Mouse (Mus musculus): ENCODE results near the gene Ifih1. TPM values are rescaled to one million over a fixed set of nuclear protein-coding genes. Genes with fewer than 3 reads are reported as not detected.
A peak's percentile ranks its signal among the peaks of the same experiment; 100 is the strongest.

Gene Ifih1
- polyA plus RNA-seq, 1 experiment from 2014 or later: 0.87 TPM

DNA sequence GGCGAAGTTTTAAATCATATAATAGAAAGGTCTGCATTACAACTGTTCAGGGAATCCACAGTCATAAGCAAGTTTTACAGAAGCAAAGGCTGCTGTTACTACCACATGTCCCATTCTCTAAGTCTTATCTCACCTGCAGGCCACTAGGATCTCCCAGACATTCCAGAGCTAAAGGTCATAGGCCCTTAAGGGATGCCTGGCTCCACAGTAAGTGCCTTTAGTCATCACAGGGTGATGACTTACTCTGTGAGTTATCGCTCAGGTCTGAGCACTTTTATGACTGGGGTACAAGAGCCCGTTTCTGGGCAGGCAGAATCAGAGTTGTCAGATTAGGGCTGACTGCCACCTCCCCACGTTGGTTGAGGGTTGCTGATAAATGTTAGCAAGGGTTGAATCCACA lies 5.8 kb upstream of the Ifih1 start:
- H3K4me1 ChIP-seq (ENCODE audit: control insufficient read depth, insufficient read depth, low read length): no peaks in the 10 kb centered on the region
- H3K4me2 ChIP-seq (ENCODE audit: low read depth, low read length): no peak overlapping the region
- ATAC-seq (replicated peaks; ENCODE audit: insufficient number of reproducible peaks, low FRiP score, low TSS enrichment, low read depth) (no peak), DNase-seq (ENCODE audit: low spot score) (no peak)
- 77% methylated on average over 4 of the region's 4 CpGs for WGBS
- no peak overlapping the region for H3K4me3 ChIP-seq (ENCODE audit: low read depth, low read length)
- no peaks in the 10 kb centered on the region for H3K36me3 ChIP-seq (replicated peaks; ENCODE audit: control insufficient read depth, insufficient read depth, low read depth, low read length)
- H3K27me3 ChIP-seq (ENCODE audit: control insufficient read depth, insufficient read depth, low read length): no peaks in the 10 kb centered on the region
- no peak overlapping the region for H3K27ac ChIP-seq (replicated peaks; ENCODE audit: low read depth, low read length)
- no peaks in the 10 kb centered on the region for H3K9me3 ChIP-seq (replicated peaks; ENCODE audit: control insufficient read depth, low read length)
- H3K9ac ChIP-seq (replicated peaks; ENCODE audit: low read length): no peak overlapping the region

DNA sequence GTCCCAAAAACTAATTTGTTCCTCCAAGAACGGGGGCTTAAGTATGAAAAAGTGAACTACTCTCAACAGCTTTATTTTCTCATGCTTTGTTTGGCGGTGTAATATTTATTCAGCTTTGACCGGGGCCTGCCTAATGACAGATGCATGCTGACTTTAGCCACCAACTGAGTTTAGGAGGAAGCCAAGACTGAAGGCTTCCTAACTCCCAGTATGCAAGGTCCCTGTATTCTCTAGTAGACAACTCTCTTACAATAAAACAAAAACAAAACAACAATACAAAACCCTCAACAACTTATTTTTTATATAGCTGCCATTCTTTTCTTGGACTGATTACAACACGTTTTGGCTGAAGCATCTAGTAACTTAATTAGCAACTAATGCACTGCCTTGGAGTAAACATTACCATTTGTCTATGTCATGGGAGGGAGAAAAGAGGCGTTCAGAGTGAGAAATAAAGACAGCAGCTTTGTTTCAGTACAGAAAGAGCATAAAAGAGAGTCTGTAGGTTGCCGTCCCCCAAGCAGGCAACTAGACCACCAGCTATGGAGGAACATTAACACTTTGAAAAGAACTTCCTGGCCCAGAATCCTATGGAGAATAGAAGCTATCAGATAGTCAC lies 725 bp upstream of the Ifih1 start:
- Histone ChIP-seq H3K4me1 (ENCODE audit: control insufficient read depth, insufficient read depth, low read length) (no peaks in the 10 kb centered on the region), H3K9ac (replicated peaks; ENCODE audit: low read length) (no peak overlapping the region; the same call in 1 of the 2 replicates), H3K4me2 (ENCODE audit: low read depth, low read length) (peak overlapping the region; percentile 65), H3K9me3 (replicated peaks; ENCODE audit: control insufficient read depth, low read length) (no peaks in the 10 kb centered on the region), H3K4me3 (ENCODE audit: low read depth, low read length) (peak overlapping the region; percentile 40; the same call in 1 of the 2 replicates), H3K27me3 (ENCODE audit: control insufficient read depth, insufficient read depth, low read length) (no peaks in the 10 kb centered on the region), H3K27ac (replicated peaks; ENCODE audit: low read depth, low read length) (no peak overlapping the region), H3K36me3 (replicated peaks; ENCODE audit: control insufficient read depth, insufficient read depth, low read depth, low read length) (no peaks in the 10 kb centered on the region)
- ATAC-seq (replicated peaks; ENCODE audit: insufficient number of reproducible peaks, low FRiP score, low TSS enrichment, low read depth) (no peak), DNase-seq (ENCODE audit: low spot score) (no peak)
- WGBS: 30% methylated on average over 6 of the region's 6 CpGs

DNA sequence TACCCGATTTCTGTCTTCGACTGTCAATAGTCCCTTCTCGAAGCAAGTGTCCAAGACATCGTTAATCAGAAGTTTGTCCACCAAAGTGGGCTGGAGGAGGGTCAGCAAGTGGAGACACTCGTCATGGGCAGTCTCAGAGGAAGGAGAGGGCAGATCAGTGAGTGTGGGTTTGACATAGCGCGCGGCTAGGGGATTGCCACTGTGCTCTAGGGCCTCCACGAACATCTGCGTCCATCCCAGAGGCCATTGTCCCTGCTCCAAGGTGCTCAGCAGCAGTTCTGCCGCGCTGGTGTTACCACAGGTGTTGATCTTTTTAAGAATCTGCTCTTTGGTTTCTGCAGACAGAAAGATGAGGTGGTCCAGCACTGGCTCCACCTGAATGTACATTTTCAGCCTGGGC lies 580 bp downstream of the Ifih1 start:
- WGBS: 35% methylated on average over 12 of the region's 12 CpGs
- H3K4me3 ChIP-seq (ENCODE audit: low read depth, low read length): peak overlapping the region; percentile 40
- ATAC-seq (replicated peaks; ENCODE audit: insufficient number of reproducible peaks, low FRiP score, low TSS enrichment, low read depth) (peak; percentile 26; the same call in 1 of the 2 replicates), DNase-seq (ENCODE audit: low spot score) (peak; percentile 8)
- no peak overlapping the region for H3K27ac ChIP-seq (replicated peaks; ENCODE audit: low read depth, low read length)
- H3K4me1 ChIP-seq (ENCODE audit: control insufficient read depth, insufficient read depth, low read length): no peaks in the 10 kb centered on the region
- H3K27me3 ChIP-seq (ENCODE audit: control insufficient read depth, insufficient read depth, low read length): no peaks in the 10 kb centered on the region
- peak overlapping the region; percentile 65 for H3K4me2 ChIP-seq (ENCODE audit: low read depth, low read length)
- H3K36me3 ChIP-seq (replicated peaks; ENCODE audit: control insufficient read depth, insufficient read depth, low read depth, low read length): no peaks in the 10 kb centered on the region
- peak overlapping the region; percentile 60; the same call in 1 of the 2 replicates for H3K9ac ChIP-seq (replicated peaks; ENCODE audit: low read length)
- no peaks in the 10 kb centered on the region for H3K9me3 ChIP-seq (replicated peaks; ENCODE audit: control insufficient read depth, low read length)

- 88% methylated on average over 5 of the region's 5 CpGs for WGBS
- Histone ChIP-seq H3K27ac (replicated peaks; ENCODE audit: low read depth, low read length) (no peak overlapping the region), H3K4me3 (ENCODE audit: low read depth, low read length) (no peak overlapping the region), H3K9ac (replicated peaks; ENCODE audit: low read length) (no peak overlapping the region), H3K9me3 (replicated peaks; ENCODE audit: control insufficient read depth, low read length) (no peaks in the 10 kb centered on the region), H3K4me2 (ENCODE audit: low read depth, low read length) (no peak overlapping the region), H3K27me3 (ENCODE audit: control insufficient read depth, insufficient read depth, low read length) (no peaks in the 10 kb centered on the region), H3K36me3 (replicated peaks; ENCODE audit: control insufficient read depth, insufficient read depth, low read depth, low read length) (no peaks in the 10 kb centered on the region), H3K4me1 (ENCODE audit: control insufficient read depth, insufficient read depth, low read length) (no peaks in the 10 kb centered on the region)
- ATAC-seq (replicated peaks; ENCODE audit: insufficient number of reproducible peaks, low FRiP score, low TSS enrichment, low read depth) (no peak), DNase-seq (ENCODE audit: low spot score) (no peak)
Observed at GRCm38 (mm10) chr2:62644891-62645290, 1.2 kb downstream of the Ifih1 start.

DNA sequence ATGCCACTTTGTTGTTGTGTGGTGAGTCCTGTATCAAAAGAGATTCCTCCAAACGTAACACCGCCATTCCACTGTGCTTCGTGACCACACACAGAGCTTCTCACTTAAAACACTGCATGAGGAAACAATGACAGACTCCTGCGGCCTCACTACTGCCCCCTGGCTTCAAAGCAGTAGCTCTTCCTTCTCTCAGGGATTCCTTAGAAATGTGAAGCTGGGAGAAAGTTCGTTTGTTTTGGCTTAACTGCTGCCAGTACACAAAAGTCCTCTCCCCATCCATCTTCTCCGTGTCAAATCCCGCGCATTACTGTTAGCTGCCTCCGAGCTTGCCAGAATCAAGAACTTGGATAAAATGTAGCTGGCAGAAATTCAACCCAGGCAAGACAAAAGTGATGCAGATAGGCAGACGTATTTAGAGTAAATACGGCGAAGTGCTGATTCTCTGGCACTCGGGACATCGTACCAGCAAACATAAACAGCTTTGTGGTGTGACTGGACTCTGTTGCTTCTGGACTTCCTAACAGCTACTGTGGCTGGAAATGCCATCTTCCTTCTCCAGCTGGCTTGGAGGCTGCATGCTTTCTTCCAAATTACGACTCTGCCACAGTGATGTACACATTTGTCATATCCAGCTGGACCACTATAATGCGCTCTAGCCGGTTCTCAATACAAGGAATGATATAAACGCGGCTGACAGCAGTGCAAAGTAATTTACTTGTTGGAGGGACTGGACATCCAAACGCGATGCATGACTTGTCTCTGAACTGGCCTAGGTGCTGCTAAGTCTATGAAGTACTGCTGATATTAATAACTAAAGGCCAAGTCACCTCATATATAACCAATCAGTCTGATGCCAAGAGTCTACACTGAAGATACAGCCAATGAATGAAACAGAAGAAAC lies 2.4 kb downstream of the Ifih1 start:
- H3K36me3 ChIP-seq (replicated peaks; ENCODE audit: control insufficient read depth, insufficient read depth, low read depth, low read length): no peaks in the 10 kb centered on the region
- WGBS: 52% methylated on average over 21 of the region's 21 CpGs
- no peaks in the 10 kb centered on the region for H3K9me3 ChIP-seq (replicated peaks; ENCODE audit: control insufficient read depth, low read length)
- H3K27me3 ChIP-seq (ENCODE audit: control insufficient read depth, insufficient read depth, low read length): no peaks in the 10 kb centered on the region
- no peaks in the 10 kb centered on the region for H3K4me1 ChIP-seq (ENCODE audit: control insufficient read depth, insufficient read depth, low read length)
- H3K4me3 ChIP-seq (ENCODE audit: low read depth, low read length): no peak overlapping the region
- ATAC-seq (replicated peaks; ENCODE audit: insufficient number of reproducible peaks, low FRiP score, low TSS enrichment, low read depth) (no peak), DNase-seq (ENCODE audit: low spot score) (peak; percentile 61)
- no peak overlapping the region for H3K4me2 ChIP-seq (ENCODE audit: low read depth, low read length)
- H3K9ac ChIP-seq (replicated peaks; ENCODE audit: low read length): no peak overlapping the region
- no peak overlapping the region for H3K27ac ChIP-seq (replicated peaks; ENCODE audit: low read depth, low read length)

- H3K4me2 ChIP-seq (ENCODE audit: low read depth, low read length): no peak overlapping the region
- no peak overlapping the region for H3K4me3 ChIP-seq (ENCODE audit: low read depth, low read length)
- WGBS: 85% methylated on average over 2 of the region's 2 CpGs
- H3K9me3 ChIP-seq (replicated peaks; ENCODE audit: control insufficient read depth, low read length): no peaks in the 10 kb centered on the region
- H3K36me3 ChIP-seq (replicated peaks; ENCODE audit: control insufficient read depth, insufficient read depth, low read depth, low read length): no peaks in the 10 kb centered on the region
- DNase-seq (ENCODE audit: low spot score) (no peak), ATAC-seq (replicated peaks; ENCODE audit: insufficient number of reproducible peaks, low FRiP score, low TSS enrichment, low read depth) (no peak)
- H3K4me1 ChIP-seq (ENCODE audit: control insufficient read depth, insufficient read depth, low read length): no peaks in the 10 kb centered on the region
- H3K27ac ChIP-seq (replicated peaks; ENCODE audit: low read depth, low read length): no peak overlapping the region
- no peaks in the 10 kb centered on the region for H3K27me3 ChIP-seq (ENCODE audit: control insufficient read depth, insufficient read depth, low read length)
- H3K9ac ChIP-seq (replicated peaks; ENCODE audit: low read length): no peak overlapping the region
Observed at GRCm38 (mm10) chr2:62639869-62640268, 6.2 kb downstream of the Ifih1 start.

GRCm38 (mm10) chr2:62630446-62630845 lies 15.6 kb downstream of the Ifih1 start:
- DNase-seq (ENCODE audit: low spot score) (peak; percentile 81), ATAC-seq (replicated peaks; ENCODE audit: insufficient number of reproducible peaks, low FRiP score, low TSS enrichment, low read depth) (no peak)
- H3K4me2 ChIP-seq (ENCODE audit: low read depth, low read length): no peak overlapping the region
- no peaks in the 10 kb centered on the region for H3K27me3 ChIP-seq (ENCODE audit: control insufficient read depth, insufficient read depth, low read length)
- H3K9me3 ChIP-seq (replicated peaks; ENCODE audit: control insufficient read depth, low read length): no peaks in the 10 kb centered on the region
- H3K36me3 ChIP-seq (replicated peaks; ENCODE audit: control insufficient read depth, insufficient read depth, low read depth, low read length): no peaks in the 10 kb centered on the region
- no peaks in the 10 kb centered on the region for H3K4me1 ChIP-seq (ENCODE audit: control insufficient read depth, insufficient read depth, low read length)
- 24% methylated on average over 6 of the region's 6 CpGs for WGBS
- H3K4me3 ChIP-seq (ENCODE audit: low read depth, low read length): no peak overlapping the region
- H3K27ac ChIP-seq (replicated peaks; ENCODE audit: low read depth, low read length): no peak overlapping the region
- no peak overlapping the region for H3K9ac ChIP-seq (replicated peaks; ENCODE audit: low read length)

DNA sequence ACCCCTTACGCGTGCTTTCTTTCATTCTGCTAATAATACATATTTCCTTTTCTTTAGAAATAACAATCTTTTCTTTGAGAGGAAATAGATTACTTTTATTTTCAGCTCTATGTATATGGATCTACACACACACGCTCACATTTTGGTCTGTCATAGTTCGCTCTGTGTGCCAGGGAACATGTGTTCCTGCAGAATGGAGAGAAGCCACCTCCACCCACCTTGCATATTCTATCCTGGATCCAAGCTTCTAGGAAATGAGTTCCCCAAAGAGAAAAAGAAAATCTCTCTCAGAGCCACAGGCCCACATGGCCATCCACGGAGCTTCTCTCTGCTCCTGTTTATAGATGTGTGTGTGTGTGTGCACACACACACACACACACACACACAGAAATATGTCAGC lies 17.7 kb downstream of the Ifih1 start:
- no peak for ATAC-seq (replicated peaks; ENCODE audit: insufficient number of reproducible peaks, low FRiP score, low TSS enrichment, low read depth)
- 90% methylated on average over 5 of the region's 5 CpGs for WGBS
- no peaks in the 10 kb centered on the region for H3K9me3 ChIP-seq (replicated peaks; ENCODE audit: control insufficient read depth, low read length)

More for the DNA sequence above, 17.7 kb downstream of the Ifih1 start:
- Histone ChIP-seq H3K4me2 (ENCODE audit: low read depth, low read length) (no peak overlapping the region), H3K27ac (replicated peaks; ENCODE audit: low read depth, low read length) (no peak overlapping the region), H3K36me3 (replicated peaks; ENCODE audit: control insufficient read depth, insufficient read depth, low read depth, low read length) (no peaks in the 10 kb centered on the region), H3K4me1 (ENCODE audit: control insufficient read depth, insufficient read depth, low read length) (no peaks in the 10 kb centered on the region), H3K4me3 (ENCODE audit: low read depth, low read length) (no peak overlapping the region), H3K9ac (replicated peaks; ENCODE audit: low read length) (no peak overlapping the region), H3K27me3 (ENCODE audit: control insufficient read depth, insufficient read depth, low read length) (no peaks in the 10 kb centered on the region)
- DNase-seq (ENCODE audit: low spot score): no peak
